Mouse (Mus musculus) layer of hippocampus, adult 18-20 months (tissue): ENCODE measurements around the gene Hdhd3. TPM values are rescaled to one million over a fixed set of nuclear protein-coding genes. Genes with fewer than 3 reads are reported as not detected.
A peak's percentile ranks its signal among the peaks of the same experiment; 100 is the strongest.

ENCODE experiments used
- DNase-seq, 2 experiments: peaks; one replicate each; pipeline ENCODE4 v3.0.0; 2022; ENCODE audit warnings: low spot score in 2 of 2
- long read RNA-seq: library from polyadenylated mRNA; stranded (forward); transcript quantifications from one replicate; pipeline ENCODE4 v2.0.0, GENCODE M21; 2021
- total RNA-seq, 2 experiments: library from RNA; stranded (reverse); gene quantifications; 2 replicates each; pipeline ENCODE4 v1.2.3; 2021

Hdhd3 gene
- 10 to 100 TPM in 1 of 2 experiments, 1 to 10 TPM in 1; 9.3 to 11.1 TPM for total RNA-seq
- long read RNA-seq, partial matches to known transcripts: 0 of 4 reads
- long read RNA-seq, other reads (novel, unspliced or antisense): 0 of 4 reads

DNA sequence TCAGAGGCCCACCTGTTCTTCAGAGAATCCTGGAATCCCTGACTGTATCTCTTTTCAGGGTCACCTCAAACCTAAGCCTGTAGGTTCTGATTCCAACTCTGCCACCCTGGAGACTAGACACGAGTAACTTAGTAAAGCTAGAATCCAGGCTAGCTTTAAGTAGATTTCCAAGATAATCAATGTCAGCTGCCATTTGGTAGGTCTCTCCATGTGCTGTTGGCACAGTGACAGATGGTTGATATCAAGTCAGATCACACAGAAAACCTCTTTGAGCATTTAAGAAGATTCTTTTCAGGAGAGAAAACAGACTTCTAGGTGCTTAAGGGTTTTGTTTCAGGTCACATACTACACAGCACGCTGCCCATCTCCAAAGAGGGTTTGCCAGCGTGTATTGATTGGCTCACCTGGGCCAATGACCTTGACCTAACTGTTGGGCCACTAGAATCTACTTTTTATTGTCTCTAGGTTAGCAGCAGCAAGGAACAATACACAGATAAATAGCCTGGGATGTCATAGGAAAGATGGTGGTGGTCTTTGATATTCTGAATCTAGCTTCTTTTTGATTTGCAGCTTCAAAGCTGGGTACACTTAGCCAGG is at the start of gene Hdhd3:
Gene Hdhd3, minus strand, starts transcription at position 94 of the 597 bp plus-strand sequence.
- no peak for DNase-seq

DNA sequence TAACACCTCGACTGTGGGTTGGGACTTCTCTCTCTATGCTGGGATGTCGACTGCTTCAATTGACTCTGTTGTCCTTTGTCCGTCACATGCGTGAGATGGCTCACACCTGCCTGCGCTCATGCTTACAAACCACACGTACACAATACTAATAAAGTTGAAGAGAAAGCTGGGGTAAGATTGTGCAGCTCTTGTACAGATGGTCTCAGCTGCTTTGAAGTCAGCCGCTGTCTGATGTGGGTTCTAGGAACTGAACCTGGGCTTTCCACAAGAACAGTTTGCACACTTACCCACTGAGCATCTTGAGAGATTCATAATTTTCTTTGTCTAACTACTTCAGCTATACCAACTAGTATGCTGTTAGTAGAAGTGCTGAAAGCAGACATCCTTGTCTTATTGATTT is 48.7 kb upstream of the Hdhd3 start:
- no peak for DNase-seq

DNA sequence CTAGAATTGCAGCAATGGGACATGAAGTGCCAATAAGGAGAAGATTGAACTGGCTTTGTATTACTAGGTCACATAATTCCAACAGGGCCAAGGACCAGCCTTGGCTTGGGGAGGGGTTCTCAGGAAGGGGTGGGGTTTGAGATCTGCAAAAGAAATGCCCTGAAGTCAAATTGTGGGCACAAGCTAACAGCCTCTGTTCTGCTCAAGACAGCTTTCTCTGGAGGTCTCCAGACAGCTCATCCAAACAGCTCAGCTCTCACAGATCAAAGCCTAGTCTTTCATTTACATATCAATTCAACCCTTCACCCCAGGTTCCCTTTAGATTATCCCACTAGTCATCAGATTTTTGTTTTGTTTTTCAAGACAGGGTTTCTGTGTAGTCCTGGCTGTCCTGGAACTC is 41.5 kb upstream of the Hdhd3 start:
- no peak for DNase-seq

DNA sequence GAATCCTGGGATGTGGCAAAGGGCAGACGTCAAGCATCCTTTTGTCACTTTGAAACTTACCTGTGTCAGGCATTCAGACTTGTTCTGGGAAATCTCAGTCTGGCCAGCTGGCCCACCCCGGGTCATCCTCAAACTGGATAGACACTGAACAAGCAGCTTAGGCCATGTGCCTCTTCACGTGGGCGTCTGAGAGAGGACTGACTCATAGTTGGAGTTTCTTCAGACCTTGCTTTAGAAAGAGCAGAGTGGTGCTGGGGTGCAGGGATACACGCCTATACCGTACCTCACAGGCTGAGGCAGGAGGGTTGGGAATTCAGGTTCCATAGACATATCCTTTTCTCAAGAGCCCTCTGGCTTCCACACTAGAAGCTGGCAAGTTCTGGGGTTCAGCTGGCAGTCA is 40.5 kb upstream of the Hdhd3 start:
- no peak for DNase-seq

DNA sequence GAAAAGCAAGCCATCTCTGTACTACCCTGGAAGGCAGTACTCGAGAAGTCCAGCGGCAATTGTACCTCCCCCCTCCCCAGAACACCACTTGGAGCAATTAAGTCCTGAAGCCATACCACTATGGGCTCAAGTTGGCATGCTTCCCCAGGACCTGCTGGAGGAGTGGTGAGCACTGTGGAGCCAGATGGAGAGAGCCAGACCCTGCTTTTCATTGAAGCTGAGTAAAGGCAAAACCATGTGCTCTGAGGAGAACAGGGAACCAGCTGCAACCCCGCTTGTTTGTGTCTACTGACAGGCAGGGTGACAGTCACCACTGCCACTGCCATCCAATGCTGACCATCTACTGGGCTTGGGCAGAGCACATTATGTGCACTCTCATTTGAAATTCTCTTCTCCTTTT is 38.5 kb upstream of the Hdhd3 start:
- DNase-seq: peak in 1 of 2 experiments; percentile 11

DNA sequence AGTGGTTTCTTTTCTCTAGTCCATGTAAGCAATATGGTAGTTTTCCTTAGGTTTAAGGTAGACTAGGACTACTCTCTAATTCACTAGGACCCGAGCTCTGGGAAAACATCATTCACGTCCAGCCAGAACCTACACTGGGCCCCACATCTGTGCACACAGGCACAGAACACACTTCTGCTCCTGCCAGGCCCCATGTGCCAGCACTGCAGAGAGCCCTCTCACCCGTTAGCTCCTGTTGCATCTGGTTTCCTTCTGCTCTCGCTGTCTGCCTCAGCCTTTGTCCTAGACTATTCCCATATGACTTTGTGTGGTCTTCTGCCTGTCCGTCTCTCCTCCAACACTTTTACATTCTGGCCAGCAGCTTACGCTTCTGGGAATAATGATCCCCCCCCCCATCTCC is 30.5 kb upstream of the Hdhd3 start:
- DNase-seq: no peak

DNA sequence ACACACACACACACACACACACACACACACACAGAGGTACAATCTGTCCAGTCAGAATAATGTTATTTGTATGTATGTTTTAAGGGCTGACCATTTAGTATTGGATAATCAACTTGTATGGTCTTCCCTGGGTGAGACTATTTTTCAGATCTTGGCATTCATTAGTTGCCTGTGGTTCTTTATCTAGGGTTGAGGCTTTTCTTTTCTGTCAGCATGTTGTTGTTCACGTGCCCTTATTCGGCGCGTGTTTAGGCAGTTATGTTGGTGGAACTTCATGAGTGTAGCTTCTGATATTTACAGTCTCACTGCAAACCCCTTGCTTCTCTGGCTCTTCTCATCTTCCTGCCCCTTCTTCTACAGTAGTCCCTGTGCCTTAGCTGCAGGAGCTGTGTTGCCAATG is 24.4 kb upstream of the Hdhd3 start:
- no peak for DNase-seq

DNA sequence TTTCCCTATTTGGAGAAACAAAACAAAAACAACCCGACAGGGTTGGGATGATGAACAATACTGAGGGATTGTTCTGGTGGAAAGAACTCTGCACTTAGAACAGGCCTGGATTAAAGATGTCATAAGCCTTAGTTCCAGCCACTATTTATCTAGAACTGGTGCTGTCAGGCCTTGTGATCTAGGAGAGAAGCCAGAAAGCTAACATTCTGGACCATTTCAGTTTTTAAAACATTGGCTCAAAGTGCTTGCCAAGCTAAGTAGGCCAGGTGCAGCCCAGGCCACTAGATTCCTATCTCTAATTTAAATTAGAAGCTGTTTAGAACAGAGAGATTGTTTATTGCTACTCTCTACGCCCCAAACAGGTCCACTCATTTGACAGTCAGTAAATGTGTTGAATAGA is 23.0 kb upstream of the Hdhd3 start:
- DNase-seq: no peak

DNA sequence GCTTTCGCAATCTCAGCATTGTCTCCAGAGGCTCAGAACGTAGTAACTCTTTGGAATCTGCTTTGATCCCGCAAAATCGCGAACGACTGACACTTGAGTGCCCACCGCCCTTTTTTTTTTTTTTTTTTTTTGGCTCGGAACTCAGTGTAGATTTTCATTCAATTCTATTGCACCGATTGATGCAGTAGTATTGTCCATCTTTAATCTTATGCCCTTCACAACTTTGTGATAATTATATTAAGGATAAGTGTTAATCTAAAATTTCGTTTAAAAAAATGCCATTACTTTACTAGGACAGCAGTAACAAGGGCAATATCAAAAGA is 22.2 kb upstream of the Hdhd3 start:
- no peak for DNase-seq

DNA sequence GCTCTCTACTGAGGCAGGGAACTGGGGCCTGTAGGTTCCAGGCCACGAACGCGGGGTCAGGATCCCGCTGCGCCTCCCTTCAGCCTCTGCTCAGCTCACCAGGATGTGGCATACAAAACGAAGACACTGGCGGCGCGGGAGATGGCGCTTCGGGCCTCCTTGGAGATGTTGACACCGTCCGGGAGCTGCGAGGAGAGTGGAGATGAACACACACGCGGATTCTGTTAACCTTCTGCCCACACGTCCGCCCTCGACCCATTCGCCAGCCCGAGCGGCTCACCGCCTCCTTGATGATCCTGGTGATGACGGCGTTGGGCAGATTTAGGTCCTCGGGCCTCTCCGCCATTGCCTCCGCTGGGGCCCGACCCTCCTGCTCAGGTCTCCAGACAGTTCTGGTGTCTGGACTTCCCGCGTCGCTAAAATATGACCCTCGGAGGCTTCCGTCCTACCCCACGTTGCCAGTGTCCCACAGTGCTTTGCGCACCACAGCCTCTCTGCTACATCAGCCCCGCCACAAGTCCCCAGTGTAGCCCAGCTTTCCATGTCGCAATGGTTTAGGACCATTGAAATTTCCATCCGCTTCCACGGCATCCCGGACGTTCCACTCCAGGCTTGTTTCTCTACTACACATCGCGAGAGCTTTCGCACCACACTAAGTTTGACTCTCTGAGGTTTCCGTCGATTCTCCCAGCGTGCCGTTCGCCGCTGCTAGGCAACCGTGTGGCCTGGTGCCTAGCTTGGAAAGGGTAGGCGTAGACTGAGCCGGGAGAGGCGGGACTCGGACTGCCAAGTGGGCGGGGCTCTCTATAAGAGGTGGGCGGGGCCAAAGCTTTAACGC is 21.6 kb upstream of the Hdhd3 start, which contains the start of the genes Pole3 and 4933430I17Rik:
Gene Pole3, minus strand, starts transcription at position 418 of the 838 bp plus-strand sequence.
Gene 4933430I17Rik, plus strand, starts transcription at position 719 of the 838 bp plus-strand sequence.
- DNase-seq: peak; percentile 94 to 97

DNA sequence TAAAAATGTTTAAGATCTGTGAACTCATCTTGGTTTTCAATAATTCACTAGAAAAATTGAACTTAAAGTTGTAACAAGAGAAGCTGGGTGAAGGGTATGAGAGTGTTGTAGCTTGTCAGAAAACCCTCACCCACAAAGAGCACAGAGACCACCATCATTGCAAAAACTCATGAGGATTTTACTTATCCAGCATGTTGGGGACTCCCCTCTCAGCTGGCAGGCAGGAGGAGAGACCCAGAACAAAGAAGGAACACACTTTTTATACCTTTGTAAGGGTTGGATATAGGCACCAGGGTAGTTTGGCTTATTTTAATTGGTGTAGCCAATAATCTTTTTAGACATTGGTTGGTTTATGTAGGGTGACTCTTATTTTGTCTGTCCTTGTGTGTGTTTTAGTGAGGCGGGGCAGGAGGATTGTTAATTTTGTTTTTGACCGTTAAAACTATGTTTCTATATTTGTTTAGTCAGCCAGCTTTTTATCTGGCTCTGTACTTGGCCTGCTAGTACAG is 17.7 kb upstream of the Hdhd3 start:
- no peak for DNase-seq

DNA sequence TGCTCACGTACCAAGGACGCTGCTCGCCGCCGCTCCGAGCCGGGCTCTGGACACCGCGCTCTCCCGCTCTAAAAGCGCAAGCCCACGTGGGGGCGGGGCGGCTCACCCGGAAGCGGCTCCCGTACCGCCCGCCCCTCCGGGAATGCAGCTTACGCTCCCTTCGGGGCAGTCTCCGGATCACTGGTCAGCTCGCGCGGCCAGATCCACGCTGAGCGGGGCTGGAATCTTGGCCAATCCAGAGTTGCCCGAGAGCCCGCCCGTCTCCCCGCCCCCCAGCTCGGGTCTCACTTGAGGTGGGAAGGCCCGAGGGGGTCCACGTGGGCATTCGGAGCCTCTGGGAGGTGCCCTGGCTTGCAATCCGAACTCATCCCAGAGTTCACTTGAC is 16.6 kb upstream of the Hdhd3 start, which contains the start of gene Alad:
Gene Alad, minus strand, starts transcription at position 70 of the 385 bp plus-strand sequence.
- DNase-seq: peak; percentile 70 to 81

DNA sequence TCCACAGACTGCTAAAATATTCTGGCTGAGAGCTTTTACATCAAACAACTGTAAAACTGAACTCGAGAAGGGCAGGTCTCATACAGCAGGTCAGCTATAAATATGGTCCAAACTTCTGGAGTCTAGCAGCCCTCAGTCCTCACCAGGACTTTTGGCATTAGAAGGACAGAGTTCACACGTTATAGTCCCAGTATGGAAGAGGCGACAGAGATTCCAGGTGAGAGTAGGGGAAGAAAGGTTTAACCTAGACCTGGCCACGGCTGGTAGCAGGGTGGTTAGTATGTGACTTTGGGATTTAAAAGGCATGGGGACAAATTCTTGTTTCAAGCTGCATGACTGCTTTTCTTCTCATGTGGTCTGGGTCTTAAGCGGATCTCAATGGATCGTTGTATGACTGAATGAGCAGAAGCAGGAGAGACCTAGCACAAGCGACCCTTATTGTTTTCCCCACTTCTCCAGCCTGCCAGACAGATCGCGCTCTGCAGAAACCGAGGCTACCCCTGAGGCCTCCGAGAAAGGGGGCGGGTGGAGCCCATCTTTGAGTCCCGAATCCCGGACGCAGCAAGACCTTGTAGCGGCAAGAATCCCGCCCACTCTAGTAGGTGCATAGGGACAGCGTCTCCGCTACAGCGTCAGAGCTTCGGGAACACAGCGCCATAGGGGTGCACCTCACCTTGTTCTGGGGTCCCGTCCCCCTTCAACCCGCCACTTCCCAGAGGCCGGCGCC is 16.0 kb upstream of the Hdhd3 start:
- DNase-seq: no peak

DNA sequence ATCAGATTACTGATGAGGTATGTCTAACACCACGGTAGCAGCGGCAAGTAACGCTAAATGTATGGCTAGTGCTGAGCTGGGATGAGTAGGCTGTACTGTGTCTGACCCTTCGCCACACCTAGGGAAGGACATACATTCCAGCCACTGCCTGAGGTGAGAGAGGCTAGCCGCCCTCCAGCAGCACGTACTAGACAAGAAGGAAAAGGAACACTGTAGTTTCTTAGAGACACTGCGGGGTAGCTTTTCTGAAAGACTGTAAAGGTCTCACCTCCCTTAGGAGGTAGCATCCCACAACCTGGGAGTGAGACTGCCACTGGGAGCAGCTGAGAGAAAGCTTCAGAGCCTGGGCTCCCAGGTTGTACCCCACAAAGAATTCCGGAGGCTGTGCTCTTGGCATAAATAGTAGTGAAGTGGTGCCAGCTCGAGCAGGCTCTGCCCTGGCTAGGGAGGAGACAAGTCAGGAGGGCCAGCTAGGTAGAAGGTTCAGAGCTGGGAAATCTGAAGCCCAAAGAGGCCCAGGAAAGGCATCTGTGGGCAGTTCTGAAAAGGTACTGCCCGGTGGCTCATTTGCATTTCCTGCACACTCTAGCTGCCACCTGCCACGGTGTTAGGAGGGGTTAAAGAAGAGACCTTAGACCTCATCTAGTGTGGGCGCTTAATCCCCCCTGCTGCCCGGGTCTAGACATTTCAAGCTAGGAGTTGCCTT is 15.3 kb upstream of the Hdhd3 start:
- no peak for DNase-seq

DNA sequence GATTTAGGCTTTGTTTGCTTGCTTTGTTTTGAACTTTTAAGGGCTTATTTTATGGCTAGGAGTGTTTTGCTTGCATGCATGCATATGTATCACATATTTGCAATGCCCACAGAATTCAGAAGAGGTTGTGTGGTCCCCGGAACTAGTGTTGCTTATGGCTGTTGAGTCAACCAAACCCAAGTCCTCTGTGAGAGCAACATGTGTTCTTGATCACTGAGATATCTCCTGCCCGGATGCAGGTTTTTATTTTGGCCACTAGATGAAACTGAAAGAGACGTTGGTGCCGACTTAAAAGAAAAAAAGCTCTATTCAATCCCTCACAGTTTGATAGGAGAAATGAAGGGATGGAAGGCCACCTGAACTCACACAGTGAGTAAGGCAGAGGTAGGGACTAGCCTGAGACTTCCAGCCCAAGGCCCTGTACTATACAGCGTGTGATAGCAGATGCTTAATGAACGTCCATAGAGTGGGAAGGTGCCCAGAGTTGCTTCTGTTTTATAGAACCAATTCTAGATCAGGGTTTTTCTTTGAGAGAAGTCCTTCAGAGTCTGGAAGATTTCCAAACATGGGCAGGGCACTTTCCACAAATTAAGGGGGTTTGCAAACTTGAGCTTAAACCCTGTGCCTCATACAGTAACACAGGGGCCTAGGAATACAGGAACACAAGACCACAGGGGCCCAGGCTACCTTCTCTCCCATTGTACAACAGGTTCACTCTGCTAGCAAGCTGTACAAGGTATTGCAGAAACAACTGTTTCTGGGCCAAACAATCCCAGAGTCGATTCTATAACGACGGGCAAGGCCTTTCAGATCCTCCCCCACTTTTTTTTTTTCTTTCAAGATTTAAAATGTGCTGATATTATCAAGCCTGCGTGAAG is 14.5 kb upstream of the Hdhd3 start:
- no peak for DNase-seq

DNA sequence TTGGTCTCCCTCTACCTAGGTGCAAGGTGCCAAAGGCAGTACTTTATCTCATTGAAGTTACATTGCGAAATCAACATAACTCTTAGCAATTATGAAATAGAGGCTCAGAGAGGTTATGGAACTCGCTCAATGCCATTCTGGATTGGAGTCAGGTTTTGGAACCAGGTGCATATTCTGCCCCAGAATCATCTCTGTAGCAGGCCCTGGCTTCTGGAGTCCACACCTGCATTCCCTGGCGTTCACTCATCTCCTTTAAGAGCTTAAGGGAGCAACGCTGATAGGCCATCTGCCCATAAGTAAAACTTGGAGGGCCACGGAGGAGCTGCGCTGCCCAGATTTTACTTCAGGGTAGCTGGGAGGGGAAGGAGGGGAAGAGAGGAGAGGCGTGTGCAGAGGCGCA is 13.8 kb upstream of the Hdhd3 start:
- no peak for DNase-seq

DNA sequence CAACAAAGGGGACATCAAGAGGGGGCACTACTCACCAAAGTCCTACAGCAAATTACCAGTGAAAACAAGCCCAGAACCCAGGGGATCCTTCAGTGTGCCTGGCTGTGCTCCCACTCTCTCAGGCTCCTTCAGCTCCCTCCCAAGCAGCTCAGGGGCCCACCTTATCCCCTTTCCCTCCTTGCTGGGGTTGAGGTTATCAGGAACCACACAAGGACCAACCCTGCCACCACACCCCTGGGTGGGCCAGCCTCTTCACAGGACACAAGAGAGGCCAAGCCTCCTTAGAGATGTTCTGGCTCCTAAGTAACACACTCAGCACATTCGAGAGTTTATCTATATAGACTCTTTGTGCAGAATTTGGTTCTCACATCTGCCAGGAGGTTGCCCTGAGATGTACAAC is 13.3 kb upstream of the Hdhd3 start:
- DNase-seq: no peak

DNA sequence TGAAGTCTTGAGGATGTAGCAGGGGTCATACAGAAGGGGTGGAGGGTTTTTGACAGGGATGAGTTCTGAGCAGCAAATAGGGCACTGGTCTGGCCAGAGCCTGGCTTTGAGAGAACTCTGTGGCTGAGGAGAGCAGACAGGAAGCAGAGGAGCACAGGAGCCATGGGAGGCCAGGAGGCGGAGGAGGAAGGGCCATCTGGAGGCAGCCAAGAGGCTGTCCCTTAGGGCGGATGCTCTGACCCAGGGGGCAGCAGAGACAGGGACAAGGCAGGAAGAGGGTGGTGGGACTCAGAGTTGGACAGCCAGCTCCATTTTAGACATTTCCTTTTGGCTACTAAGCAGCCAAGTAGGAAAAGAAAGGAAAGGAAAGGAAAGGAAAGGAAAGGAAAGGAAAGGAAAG is 12.8 kb upstream of the Hdhd3 start:
- no peak for DNase-seq

DNA sequence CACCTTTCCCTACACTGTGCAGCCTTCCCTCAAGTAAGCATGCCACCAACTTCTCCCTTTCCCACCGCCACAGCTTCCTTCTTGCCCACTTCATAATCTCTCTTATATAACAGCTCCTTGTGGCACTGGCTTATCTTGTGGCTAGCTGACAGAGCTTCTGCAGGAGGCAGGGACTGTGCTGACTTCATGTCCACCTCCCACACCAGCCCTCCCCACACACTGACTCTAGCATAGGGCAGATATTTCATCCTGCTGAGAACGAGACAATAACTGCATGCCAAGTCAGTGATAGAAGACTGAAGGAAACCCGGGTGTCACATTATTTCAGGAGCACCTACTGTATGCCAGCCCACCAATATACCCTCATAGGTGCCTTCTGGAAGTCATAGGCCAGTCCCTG is 12.2 kb upstream of the Hdhd3 start:
- no peak for DNase-seq

DNA sequence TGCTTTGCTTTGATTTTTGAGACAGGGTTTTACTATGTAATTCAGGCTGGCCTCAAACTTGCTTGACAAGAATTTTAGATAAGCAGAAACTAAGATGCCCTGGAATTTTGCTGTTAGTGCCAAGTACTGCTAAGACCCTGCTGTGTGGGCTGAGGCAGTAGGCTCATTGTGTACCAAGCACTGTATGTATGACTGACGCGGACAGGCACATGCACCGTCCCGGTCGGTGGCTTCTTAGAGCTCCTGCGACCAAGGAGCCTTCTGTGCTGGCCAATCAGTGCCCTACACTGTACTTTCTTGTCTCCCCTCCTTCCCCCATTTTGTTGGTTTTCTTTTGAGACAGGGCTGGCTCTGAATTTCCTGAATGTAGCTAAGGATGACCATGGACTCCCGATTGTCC is 11.7 kb upstream of the Hdhd3 start:
- no peak for DNase-seq
